Mouse (Mus musculus) hindbrain, postnatal 0 days (tissue): ENCODE measurements at regions not wholly inside any gene's neighbourhood (a gene's known extent, or its start where the extent isn't known, plus 50 kb on each side); places are given as distances from the start of the nearest gene placed in this dataset.

Source experiments
- ATAC-seq: fragments of 200-750 bp; cut with Nextera tagmentation; 2 replicates; pipeline ENCODE4 v1.8.0; 2017; ENCODE audit warnings: mild to moderate bottlenecking, moderate TSS enrichment, moderate library complexity
- DNase-seq: peaks from one replicate; pipeline ENCODE4 v3.0.0-alpha.2; 2015; ENCODE audit warnings: low spot score
- H3K27ac ChIP-seq: fragments of 300-500 bp; sonication (generic); 2 replicates; pipeline ENCODE4 v1.5.1; 2014; ENCODE audit warnings: mild to moderate bottlenecking
- H3K27me3 ChIP-seq: fragments of 300-500 bp; sonication (generic); 2 replicates; pipeline ENCODE4 v1.6.1; 2014; ENCODE audit warnings: low read length, mixed read lengths; ENCODE audit not compliant: insufficient read depth
- H3K36me3 ChIP-seq: fragments of 300-500 bp; sonication (generic); 2 replicates; pipeline ENCODE4 v1.6.1; 2014; ENCODE audit warnings: low read length, mixed read lengths; ENCODE audit not compliant: insufficient read depth
- H3K4me1 ChIP-seq: fragments of 300-500 bp; sonication (generic); 2 replicates; pipeline ENCODE4 v1.6.1; 2014; ENCODE audit warnings: antibody characterized with exemption, low read length, mixed read lengths; ENCODE audit not compliant: insufficient read depth
- H3K4me2 ChIP-seq: fragments of 300-500 bp; sonication (generic); 2 replicates; pipeline ENCODE4 v1.6.1; 2014; ENCODE audit warnings: low read depth, mild to moderate bottlenecking, low read length, moderate library complexity, mixed read lengths
- H3K4me3 ChIP-seq: fragments of 300-500 bp; sonication (generic); 2 replicates; pipeline ENCODE4 v1.5.1; 2014; ENCODE audit warnings: low read length
- H3K9ac ChIP-seq: fragments of 300-500 bp; sonication (generic); replicated peaks from 2 replicates; pipeline ENCODE4 v1.6.1; 2014; ENCODE audit warnings: mild to moderate bottlenecking, low read length, moderate library complexity, mixed read lengths
- H3K9me3 ChIP-seq: fragments of 300-500 bp; sonication (generic); 2 replicates; pipeline ENCODE4 v1.6.1; 2016; ENCODE audit warnings: low read length, mixed read lengths
- CTCF ChIP-seq: IDR thresholded peaks from 2 replicates; pipeline ENCODE4 v1.5.1; 2016; ENCODE audit warnings: antibody characterized with exemption, control low read depth, low read depth
- WGBS: fragments of 180-500 bp; shearing (Covaris S2); extraction: QIAGEN DNeasy Blood & Tissue Kit; methylation state at CpG from one replicate; pipeline ENCODE4 v1.1.7; 2014; 5-methylcytosine and 5-hydroxymethylcytosine counted together

DNA sequence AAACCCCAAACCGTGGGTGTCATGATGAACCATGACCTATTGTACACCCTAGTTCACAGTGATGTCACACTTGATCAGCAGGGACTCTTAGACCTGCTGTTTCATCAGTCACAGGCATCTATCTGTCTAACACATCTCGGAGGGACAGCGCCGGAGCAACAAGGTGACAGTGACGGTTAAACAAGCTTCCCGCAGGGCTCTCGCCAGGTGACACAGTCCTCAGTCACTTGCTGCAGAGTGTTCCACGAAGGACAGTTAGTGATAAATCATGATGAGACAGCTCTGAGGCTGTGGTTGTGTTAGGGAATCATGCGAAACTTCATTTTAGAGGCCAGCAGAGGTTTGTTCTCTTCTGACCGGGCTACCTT, 82.4 kb upstream of the Tsc22d1 start:
- H3K27ac ChIP-seq: no peak overlapping the region
- WGBS: 49% methylated on average over 10 of the region's 10 CpGs
- no peak for ATAC-seq

DNA sequence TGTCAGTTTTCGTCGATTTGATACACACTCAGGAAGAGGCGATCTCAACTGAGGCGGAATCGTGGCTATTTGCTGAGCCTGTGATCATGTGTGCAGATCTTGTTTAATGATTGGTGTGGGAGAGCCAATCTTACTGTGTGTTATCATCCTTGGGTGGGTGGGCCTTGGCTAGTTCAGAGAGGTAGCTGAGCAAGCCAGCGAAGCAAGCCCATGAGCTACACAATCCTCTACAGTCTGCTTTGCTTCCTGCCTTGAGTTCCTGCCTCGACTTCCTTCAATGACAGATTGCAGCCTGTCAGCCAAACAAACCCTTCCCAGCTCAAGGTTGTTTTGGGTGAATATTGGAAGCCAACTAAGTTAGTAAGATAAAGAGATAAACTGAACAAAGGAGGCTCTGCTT, 74.0 kb upstream of the Tsc22d1 start:
- Histone ChIP-seq H3K4me2 (no peak overlapping the region), H3K27me3 (no peaks in the 10 kb centered on the region), H3K27ac (no peak overlapping the region), H3K4me3 (no peak overlapping the region), H3K36me3 (no peaks in the 10 kb centered on the region), H3K9ac (no peak overlapping the region), H3K4me1 (no peaks in the 10 kb centered on the region), H3K9me3 (no peaks in the 10 kb centered on the region)
- no peak for TF ChIP-seq CTCF
- ATAC-seq (no peak), DNase-seq (no peak)
- WGBS: 94% methylated on average over 7 of the region's 7 CpGs

More for the DNA sequence above, 82.4 kb upstream of the Tsc22d1 start:
- no peak overlapping the region for H3K9ac ChIP-seq
- H3K36me3 ChIP-seq: no peaks in the 10 kb centered on the region
- H3K27me3 ChIP-seq: no peaks in the 10 kb centered on the region
- no peaks in the 10 kb centered on the region; the same call in 1 of the 2 replicates for H3K4me1 ChIP-seq
- DNase-seq: no peak
- no peak overlapping the region for H3K4me2 ChIP-seq
- TF ChIP-seq CTCF: no peak
- no peaks in the 10 kb centered on the region for H3K9me3 ChIP-seq
- no peak overlapping the region for H3K4me3 ChIP-seq

DNA sequence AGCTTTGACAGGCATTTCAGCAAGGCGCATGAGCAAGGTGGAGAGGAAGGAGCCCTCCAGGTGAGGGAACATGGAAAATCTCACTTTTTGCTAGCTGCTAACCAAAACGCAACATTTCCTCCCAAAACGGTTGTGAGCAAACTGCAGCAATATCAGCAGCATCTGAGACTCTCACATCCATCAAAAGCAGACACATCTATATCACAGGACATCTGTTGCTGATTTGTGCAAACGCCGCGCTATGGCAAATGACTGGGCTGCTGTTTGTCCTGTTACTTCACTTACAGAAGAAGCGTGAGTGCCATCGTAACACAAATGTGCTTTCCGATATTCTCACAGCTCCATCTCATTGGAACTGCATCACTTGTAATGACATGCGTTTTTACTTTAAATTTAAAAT, 73.5 kb upstream of the Tsc22d1 start:
- no peaks in the 10 kb centered on the region for H3K9me3 ChIP-seq
- no peak overlapping the region for H3K4me2 ChIP-seq
- DNase-seq: no peak
- H3K4me1 ChIP-seq: no peaks in the 10 kb centered on the region
- no peak for ATAC-seq
- no peaks in the 10 kb centered on the region for H3K27me3 ChIP-seq
- no peak overlapping the region for H3K27ac ChIP-seq
- no peak overlapping the region for H3K4me3 ChIP-seq
- H3K9ac ChIP-seq: no peak overlapping the region
- no peak for TF ChIP-seq CTCF
- WGBS: 81% methylated on average over 10 of the region's 10 CpGs
- no peaks in the 10 kb centered on the region for H3K36me3 ChIP-seq

DNA sequence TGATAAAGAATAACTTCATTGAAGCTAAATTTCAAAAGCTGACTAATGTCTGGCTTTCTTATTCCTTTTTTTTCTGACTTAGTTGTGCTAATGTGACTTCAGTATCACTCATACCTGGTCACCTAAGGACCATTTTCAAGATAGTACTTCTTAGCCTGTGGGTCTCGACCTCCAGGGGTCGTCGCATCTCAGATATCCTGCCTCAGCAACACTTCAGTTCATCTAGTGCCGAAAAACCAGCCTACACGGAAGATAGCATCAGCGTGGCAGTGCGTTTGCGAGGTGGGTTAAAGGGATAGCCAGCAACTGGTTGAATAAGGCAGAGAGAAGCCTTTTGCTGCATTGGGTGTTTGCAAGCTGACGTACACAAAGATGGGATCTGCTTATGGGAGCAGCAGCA, 62.9 kb upstream of the Tsc22d1 start:
- Histone ChIP-seq H3K27me3 (no peaks in the 10 kb centered on the region), H3K4me1 (no peaks in the 10 kb centered on the region), H3K9ac (no peak overlapping the region), H3K4me2 (no peak overlapping the region), H3K36me3 (no peaks in the 10 kb centered on the region), H3K4me3 (no peak overlapping the region), H3K9me3 (no peaks in the 10 kb centered on the region), H3K27ac (no peak overlapping the region)
- TF ChIP-seq CTCF: no peak
- DNase-seq: no peak
- 67% methylated on average over 9 of the region's 9 CpGs for WGBS
- ATAC-seq: no peak

DNA sequence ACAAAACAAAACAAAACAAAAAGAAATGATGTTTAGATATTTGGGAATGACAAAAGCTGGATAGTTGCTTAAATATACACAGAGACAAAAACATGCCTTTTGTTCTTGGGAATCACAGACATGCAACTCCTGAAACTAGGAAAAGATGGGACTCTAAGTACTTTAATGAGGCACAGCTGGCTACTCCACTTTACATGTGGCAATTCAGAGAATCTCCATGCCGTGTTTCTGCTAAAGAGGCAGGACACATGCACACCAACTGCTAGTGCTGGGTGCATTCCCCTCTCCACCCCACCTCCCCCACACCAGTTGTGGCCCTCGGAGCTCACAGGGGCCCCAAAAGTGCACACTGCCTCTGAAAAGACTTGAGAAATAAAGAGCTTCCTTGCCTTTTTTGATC, 58.6 kb upstream of the Tsc22d1 start:
- H3K4me1 ChIP-seq: no peaks in the 10 kb centered on the region
- no peak overlapping the region for H3K27ac ChIP-seq
- DNase-seq (no peak), ATAC-seq (no peak)
- H3K9ac ChIP-seq: no peak overlapping the region
- no peaks in the 10 kb centered on the region for H3K36me3 ChIP-seq
- TF ChIP-seq CTCF: no peak
- no peaks in the 10 kb centered on the region for H3K9me3 ChIP-seq
- no peak overlapping the region for H3K4me3 ChIP-seq
- 77% methylated on average over 2 of the region's 2 CpGs for WGBS
- no peak overlapping the region for H3K4me2 ChIP-seq
- H3K27me3 ChIP-seq: no peaks in the 10 kb centered on the region

DNA sequence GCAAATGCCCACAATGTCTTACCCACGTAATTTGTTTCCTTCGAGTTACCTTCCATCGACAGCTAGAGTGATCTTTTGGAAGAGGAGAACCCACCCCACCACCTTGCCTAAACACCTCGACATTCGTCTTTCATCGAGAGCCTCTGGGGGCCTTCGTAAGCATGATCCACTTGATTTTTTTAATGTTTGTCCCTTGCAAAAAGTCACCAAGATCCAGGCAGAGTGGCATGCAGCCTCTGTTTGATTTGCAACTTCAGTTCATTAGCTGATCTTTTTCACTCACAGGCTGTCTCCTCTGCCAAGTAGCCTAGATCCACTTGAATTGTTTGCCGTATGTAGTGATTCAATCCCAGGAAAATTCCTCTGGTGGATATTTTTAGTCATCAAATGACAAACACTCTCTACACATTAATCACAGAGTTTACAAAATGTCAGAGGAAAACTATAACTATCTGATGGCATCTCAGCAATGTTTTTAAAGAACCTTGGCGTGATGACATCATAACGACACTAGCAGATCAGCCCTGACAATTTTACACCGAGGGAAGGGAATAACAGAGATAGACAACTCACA, 54.8 kb upstream of the Tsc22d1 start:
- Histone ChIP-seq H3K27ac (no peak overlapping the region), H3K9ac (no peak overlapping the region), H3K4me1 (no peaks in the 10 kb centered on the region), H3K36me3 (no peaks in the 10 kb centered on the region), H3K9me3 (no peaks in the 10 kb centered on the region), H3K27me3 (no peaks in the 10 kb centered on the region), H3K4me2 (no peak overlapping the region), H3K4me3 (no peak overlapping the region)
- TF ChIP-seq CTCF: no peak
- WGBS: 89% methylated on average over 11 of the region's 11 CpGs
- no peak for ATAC-seq
- no peak for DNase-seq

DNA sequence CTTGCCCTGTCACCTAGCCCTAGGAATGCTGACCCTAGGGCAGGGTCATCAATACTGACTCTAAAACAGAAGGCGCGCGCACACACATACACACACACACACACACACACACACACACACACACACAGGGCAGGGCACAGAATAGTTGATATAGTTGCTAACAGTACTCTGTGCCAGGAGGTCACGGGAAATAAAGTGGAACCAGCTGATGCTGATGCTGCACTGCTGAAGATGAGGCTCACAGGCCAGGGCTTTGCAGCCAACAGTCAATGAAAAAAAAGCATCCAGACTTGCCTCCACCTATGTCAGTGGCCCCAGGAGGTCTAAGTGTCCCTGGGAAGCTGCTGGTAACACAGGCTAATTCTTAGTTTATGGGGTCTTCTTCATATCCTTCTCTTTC, 50.7 kb upstream of the Tsc22d1 start:
- Histone ChIP-seq H3K27ac (no peak overlapping the region), H3K4me1 (no peaks in the 10 kb centered on the region), H3K36me3 (no peaks in the 10 kb centered on the region), H3K9ac (no peak overlapping the region), H3K9me3 (no peaks in the 10 kb centered on the region), H3K27me3 (no peaks in the 10 kb centered on the region), H3K4me3 (no peak overlapping the region), H3K4me2 (no peak overlapping the region)
- DNase-seq (no peak), ATAC-seq (no peak)
- TF ChIP-seq CTCF: no peak
- WGBS: 89% methylated on average over 4 of the region's 4 CpGs
